Mouse (Mus musculus) G1E (cell line): Measurements from ENCODE around the gene Scn8a. TPM values are rescaled to one million over a fixed set of nuclear protein-coding genes. Genes with fewer than 3 reads are reported as not detected.
"Not testable (repeated sequence)": the region's sequence is repeated elsewhere in the genome, so short reads cannot be mapped to it uniquely, and the experiment has no call there.

Source experiments
- ATAC-seq: 2 replicates; pipeline ENCODE4 v1.8.0; 2016; ENCODE audit warnings: mild to moderate bottlenecking; ENCODE audit not compliant: insufficient number of reproducible peaks, poor library complexity, low FRiP score, severe bottlenecking; ENCODE audit errors: extremely low read depth
- DNase-seq: peaks from one replicate; pipeline ENCODE4 v3.0.0; 2012; ENCODE audit warnings: low spot score
- H3K27me3 ChIP-seq: 2 replicates; pipeline ENCODE4 v1.6.1; 2012; ENCODE audit warnings: mild to moderate bottlenecking, low read length, inconsistent platforms; ENCODE audit not compliant: insufficient read depth
- H3K36me3 ChIP-seq: replicated peaks from 2 replicates; pipeline ENCODE3; 2012; ENCODE audit warnings: mild to moderate bottlenecking, inconsistent platforms
- H3K4me1 ChIP-seq: 2 replicates; pipeline ENCODE4 v1.6.1; 2012; ENCODE audit warnings: low read depth, low read length, inconsistent platforms, mixed read lengths; ENCODE audit not compliant: insufficient read depth
- H3K4me3 ChIP-seq: 2 replicates; pipeline ENCODE4 v1.5.1; 2012; ENCODE audit warnings: low read depth, mild to moderate bottlenecking, inconsistent platforms, low read length, moderate library complexity, mixed read lengths
- H3K9me3 ChIP-seq: replicated peaks from 2 replicates; pipeline ENCODE4 v1.6.1; 2012; ENCODE audit warnings: inconsistent platforms
- CTCF ChIP-seq: IDR thresholded peaks from 2 replicates; pipeline ENCODE4 v1.5.1; 2012; ENCODE audit warnings: low read depth, low read length, inconsistent platforms, mixed read lengths
- GATA1 ChIP-seq: IDR thresholded peaks from 2 replicates; pipeline ENCODE4 v1.6.1; 2012; ENCODE audit warnings: borderline replicate concordance, low read length, inconsistent platforms, mixed read lengths
- GATA2 ChIP-seq: IDR thresholded peaks from 2 replicates; pipeline ENCODE4 v1.6.1; 2012; ENCODE audit warnings: low read depth, low read length, inconsistent platforms, borderline replicate concordance
- POLR2AphosphoS5 ChIP-seq: IDR thresholded peaks from 2 replicates; pipeline ENCODE4 v1.6.1; 2012; ENCODE audit warnings: low read depth, low read length, inconsistent platforms; ENCODE audit not compliant: insufficient replicate concordance
- TAL1 ChIP-seq: conservative IDR thresholded peaks from 2 replicates; pipeline ENCODE4 v1.6.1; 2012; ENCODE audit warnings: low read depth, low read length, inconsistent platforms, mixed read lengths
- polyA plus RNA-seq: library from polyadenylated mRNA; stranded (reverse); fragments of >175 nt; gene quantifications from 2 replicates; pipeline ENCODE4 v1.2.3, GENCODE M21; 2012
- total RNA-seq, 2 experiments: library from RNA; stranded (forward) in 1 of 2; stranded (reverse) in 1 of 2; fragments of 200-1000 nt in 1 of 2; fragments of >200 nt in 1 of 2; fragmentation: Nextera tagmentation in 1 of 2; gene quantifications; 2 replicates each; pipeline ENCODE4 v1.2.3; 2014 to 2017

Gene Scn8a
- total RNA-seq (2014; fragmentation: Nextera tagmentation) (not detected in 2 replicates), total RNA-seq (2017) (under 0.01 and 0.27 TPM in 2 replicates), polyA plus RNA-seq (not detected in 2 replicates)

DNA sequence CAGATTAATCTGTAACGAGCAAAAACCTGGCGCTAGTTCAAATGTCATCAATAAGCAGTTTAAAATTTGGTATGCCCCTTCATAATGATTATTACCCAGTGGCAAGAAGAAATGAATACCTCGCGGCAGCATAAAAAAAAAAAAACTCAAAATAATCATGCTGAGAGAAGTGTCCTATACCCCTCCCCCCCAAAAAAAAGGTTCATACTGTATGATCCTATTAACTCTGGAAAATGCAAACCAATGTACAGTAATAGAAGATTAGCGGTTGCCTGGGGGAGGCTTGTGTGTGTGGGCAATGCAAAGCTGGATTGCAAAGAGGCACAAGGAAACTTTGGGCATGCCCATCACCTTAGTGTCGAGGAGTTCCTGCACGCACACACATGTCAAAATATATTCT lies at the start of gene Scn8a:
Gene Scn8a, plus strand, starts transcription at position 301 of the 400 bp plus-strand sequence.
- Histone ChIP-seq H3K4me1 (no peaks in the 10 kb centered on the region), H3K36me3 (no peaks in the 10 kb centered on the region), H3K27me3 (no peaks in the 10 kb centered on the region), H3K9me3 (peaks cover 46% of the 10 kb centered on the region), H3K4me3 (no peak within 1 kb of the TSS; the same call in 1 of the 2 replicates)
- ATAC-seq (no peak), DNase-seq (no peak)
- TF ChIP-seq POLR2AphosphoS5 (no peak), CTCF (no peak), TAL1 (no peak), GATA2 (no peak), GATA1 (no peak)

DNA sequence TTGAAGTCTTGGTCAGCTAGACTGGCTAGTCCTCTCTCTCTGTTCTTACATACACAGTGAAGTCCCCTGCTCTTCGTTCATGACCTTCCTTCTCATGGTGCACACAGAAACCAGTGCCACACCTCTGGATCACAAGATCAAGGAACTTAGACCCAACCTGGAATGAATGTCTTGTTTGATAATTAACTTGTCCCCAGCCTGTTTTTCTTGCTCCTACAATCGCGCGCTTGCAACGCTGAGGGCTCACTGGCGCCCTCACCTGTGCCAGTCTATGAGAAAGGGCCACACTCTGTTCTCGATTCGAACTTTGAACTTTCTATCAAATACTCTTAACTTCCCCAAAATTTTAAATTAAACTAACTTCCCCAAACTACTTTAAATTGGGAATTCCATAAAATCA lies 47.8 kb upstream of the Scn8a start:
- Histone ChIP-seq H3K4me1 (no peaks in the 10 kb centered on the region), H3K27me3 (no peaks in the 10 kb centered on the region), H3K36me3 (no peaks in the 10 kb centered on the region), H3K9me3 (peaks cover 72% of the 10 kb centered on the region), H3K4me3 (no peak overlapping the region)
- DNase-seq, result no peak
- ATAC-seq, result no peak
- no peak for TF ChIP-seq GATA2
- no peak for TF ChIP-seq TAL1

DNA sequence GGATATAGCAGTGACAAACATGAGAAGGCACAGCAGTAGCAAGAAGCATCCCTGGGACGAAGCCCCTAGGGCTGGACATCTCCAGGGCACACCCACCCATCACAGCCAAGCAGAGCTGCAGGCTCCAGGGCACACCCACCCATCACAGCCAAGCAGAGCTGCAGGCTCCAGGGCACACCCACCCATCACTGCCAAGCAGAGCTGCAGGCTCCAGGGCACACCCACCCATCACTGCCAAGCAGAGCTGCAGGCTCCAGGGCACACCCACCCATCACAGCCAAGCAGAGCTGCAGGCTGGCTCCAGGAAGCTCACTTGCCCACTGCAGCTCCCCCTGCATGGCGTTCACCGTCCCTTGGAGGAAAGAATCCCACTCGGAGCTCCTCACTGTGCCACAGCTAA lies 47.3 kb upstream of the Scn8a start:
- not testable (repeated sequence) for ATAC-seq, H3K36me3 ChIP-seq, H3K4me3 ChIP-seq, H3K4me1 ChIP-seq, DNase-seq, H3K27me3 ChIP-seq
- peaks cover 69% of the 10 kb centered on the region for H3K9me3 ChIP-seq

DNA sequence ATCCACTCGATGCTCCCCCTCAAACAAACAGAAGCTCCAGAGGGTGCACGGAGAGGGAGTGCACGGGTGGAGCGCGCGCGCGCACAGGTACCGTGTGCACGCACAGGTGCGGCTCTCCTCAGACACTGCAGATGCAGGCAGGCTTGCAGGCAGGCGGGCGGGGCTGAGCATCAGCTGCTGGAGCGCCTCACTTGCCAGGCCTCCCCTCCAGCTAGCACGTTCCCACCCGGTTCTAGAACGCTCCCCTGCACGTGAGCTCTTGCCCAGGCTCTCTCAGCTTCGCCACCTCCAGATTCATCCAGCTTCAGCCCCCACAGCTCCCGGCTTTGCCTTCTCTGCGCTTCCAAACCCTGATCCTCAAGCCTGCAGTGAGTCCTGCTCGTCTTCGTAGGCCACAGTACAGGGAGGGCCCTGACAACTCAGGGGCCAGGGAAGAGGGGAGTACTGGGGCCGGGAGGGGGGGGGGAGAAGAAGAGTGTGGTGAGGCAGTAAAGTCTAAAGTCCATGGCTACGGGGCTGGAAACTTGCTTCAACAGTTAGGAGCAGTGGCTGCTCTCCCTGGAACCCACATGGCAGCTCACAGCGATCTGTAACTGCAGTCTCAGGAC lies 44.3 kb upstream of the Scn8a start:
- no peak for TF ChIP-seq POLR2AphosphoS5
- TF ChIP-seq GATA1, result no peak
- TF ChIP-seq TAL1, result no peak
- no peak for TF ChIP-seq GATA2
- no peak for TF ChIP-seq CTCF
- H3K27me3 ChIP-seq, result no peaks in the 10 kb centered on the region
- ATAC-seq (no peak), DNase-seq (no peak)
- H3K4me1 ChIP-seq, result no peaks in the 10 kb centered on the region
- no peak overlapping the region for H3K4me3 ChIP-seq
- peaks cover 81% of the 10 kb centered on the region for H3K9me3 ChIP-seq
- H3K36me3 ChIP-seq, result no peaks in the 10 kb centered on the region

DNA sequence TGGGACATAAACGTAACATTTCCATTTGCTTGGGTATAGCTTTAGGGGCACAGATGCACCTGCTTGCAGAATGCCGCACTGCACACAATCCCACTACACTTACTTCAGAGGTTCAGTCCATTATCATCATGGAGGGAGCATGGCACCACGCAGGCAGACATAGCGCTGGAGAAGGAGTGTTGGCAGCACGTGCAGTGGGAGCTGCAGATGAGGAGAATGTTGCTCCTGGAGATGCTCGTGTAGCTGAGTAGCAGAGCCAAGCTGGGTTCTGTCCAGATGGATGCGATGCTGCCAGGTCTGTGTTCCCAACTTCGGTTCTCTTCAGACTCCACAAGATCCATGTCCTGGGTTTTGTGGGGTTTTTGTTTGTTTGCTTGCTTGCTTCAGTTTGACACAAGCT lies 43.6 kb upstream of the Scn8a start:
- H3K4me1 ChIP-seq, result no peaks in the 10 kb centered on the region
- no peaks in the 10 kb centered on the region for H3K27me3 ChIP-seq
- no peak for DNase-seq
- H3K9me3 ChIP-seq, result peaks cover 84% of the 10 kb centered on the region
- ATAC-seq, result no peak
- H3K36me3 ChIP-seq, result no peaks in the 10 kb centered on the region
- H3K4me3 ChIP-seq, result no peak overlapping the region
- TF ChIP-seq GATA2 (no peak), POLR2AphosphoS5 (no peak), CTCF (no peak)

DNA sequence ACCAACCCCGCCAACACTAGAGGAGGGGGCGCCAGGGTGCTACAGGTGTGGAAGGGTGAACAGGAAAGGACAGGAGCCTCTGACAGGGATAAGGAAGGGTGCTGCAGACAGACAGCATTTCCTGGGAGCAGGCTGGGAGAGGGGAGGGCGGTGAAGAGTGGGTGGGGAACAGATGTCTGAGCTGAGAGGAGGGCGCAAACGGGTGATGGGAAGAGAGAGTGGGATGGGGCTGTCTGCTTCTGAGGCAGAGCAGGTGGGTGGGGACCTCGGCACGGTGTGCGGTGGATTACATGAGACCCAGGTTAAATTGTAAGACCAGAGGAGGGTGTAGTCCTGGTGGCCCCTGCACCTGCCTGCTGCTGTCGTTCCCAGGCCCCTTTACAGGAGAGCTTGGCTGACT lies 39.9 kb upstream of the Scn8a start:
- Histone ChIP-seq H3K4me1 (no peaks in the 10 kb centered on the region), H3K9me3 (peaks cover 77% of the 10 kb centered on the region), H3K27me3 (no peaks in the 10 kb centered on the region), H3K4me3 (peak overlapping the region; percentile 8; the same call in 1 of the 2 replicates), H3K36me3 (no peaks in the 10 kb centered on the region)
- ATAC-seq, result no peak
- TF ChIP-seq GATA1, result no peak
- no peak for TF ChIP-seq GATA2
- TF ChIP-seq TAL1, result no peak
- no peak for TF ChIP-seq POLR2AphosphoS5
- no peak for TF ChIP-seq CTCF
- no peak for DNase-seq

DNA sequence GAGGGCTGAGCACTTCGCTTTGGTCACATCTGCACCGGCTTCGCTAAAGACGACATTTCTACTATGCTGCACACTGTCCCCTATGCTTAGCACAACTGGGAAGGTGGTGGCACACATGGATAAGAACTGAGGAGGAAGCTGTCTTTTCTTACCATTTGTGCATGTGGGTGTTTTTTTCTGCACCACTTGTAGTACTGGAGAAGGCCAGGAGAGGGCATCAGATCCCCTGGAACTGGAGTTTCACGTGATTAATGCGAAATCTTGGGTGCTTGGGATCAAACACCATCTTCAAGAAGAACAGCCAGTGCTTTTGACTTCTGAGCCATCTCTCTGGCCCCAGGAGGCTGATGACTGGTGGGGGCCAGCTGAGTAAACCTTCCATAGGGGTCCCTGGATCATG lies 39.0 kb upstream of the Scn8a start:
- Histone ChIP-seq H3K4me1 (no peaks in the 10 kb centered on the region), H3K4me3 (no peak overlapping the region), H3K9me3 (peaks cover 73% of the 10 kb centered on the region), H3K36me3 (no peaks in the 10 kb centered on the region), H3K27me3 (no peaks in the 10 kb centered on the region)
- DNase-seq (no peak), ATAC-seq (no peak)
- no peak for TF ChIP-seq GATA2
- no peak for TF ChIP-seq CTCF
- no peak for TF ChIP-seq TAL1
- no peak for TF ChIP-seq POLR2AphosphoS5
- TF ChIP-seq GATA1, result no peak
